Mouse (Mus musculus) right cerebral cortex, postnatal 10 days (tissue): ENCODE data around the gene Gm10837.

Source experiments
- DNase-seq, 2 experiments: peaks; one replicate each; pipeline ENCODE4 v3.0.0; 2021; ENCODE audit warnings: low spot score in 2 of 2

The Gm10837 gene

DNA sequence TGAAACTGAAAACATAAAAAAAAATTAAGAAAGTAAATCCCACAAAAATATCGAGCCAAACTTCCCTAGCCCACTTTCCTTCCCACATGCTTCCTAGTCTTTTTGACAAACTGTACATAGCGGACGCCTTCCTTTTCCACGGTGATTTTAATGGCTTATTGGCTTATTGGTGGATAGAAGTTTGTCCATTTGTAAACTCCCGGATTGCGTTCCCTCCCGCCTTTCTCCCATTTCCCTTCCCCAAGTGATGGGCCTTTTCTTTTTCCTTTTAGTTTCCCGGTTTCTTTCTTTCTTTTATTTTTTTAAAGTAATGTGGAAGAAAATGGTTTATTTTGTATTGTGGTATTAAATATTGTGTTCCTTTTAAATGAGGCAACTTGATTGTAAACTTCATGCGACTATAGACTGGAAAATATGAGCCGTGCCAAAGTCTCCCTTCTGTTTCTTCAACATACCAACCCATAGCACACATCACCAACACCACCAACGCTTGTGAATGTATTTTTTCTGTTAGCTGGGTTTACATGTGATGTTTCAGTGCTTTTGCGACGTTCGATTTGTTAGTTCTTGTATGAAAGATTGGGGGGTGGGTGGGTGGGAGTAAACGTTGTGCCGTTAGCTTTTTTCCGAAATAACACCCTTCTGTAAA is 10.8 kb upstream of the Gm10837 start:
- DNase-seq, result no peak

DNA sequence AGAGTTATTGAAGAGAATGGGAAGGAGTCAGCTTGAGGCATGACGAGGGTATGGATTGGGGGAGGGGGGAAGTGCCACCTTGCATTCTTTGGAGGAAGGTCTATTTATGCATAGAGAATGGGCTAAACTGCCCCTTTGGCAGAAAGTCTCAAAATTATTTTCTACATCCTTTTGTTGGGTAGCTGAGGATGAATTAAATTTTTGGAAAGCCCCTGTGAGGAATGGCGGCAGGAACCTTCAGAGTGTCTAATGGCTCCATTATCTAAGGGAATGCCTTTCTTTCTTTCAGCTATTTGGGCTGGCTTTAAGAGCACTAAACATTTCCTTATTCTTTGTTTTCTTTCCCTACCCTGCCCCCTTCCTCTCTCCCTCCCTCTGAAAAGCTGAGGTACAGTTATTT is 10.0 kb upstream of the Gm10837 start:
- DNase-seq, result no peak

DNA sequence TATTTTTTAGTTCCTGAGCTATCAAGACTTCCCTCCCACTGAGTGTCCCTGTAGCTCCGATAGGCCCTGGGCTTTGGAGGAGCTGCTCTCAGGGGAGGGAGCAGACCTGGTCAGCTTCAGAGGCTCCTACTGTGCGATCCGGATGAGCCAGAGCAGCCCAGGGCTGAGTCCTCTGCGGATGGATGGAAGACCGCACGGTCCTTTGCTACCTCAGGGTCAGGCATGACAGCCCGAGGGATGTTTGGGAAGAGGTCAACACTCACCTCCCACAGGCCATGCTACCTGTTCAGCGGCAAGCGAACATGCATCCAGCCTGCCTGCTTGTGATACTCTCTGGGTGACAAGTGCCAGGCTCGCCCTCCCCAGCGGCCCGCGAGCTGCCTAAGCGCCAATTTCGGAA is 9.2 kb upstream of the Gm10837 start:
- no peak for DNase-seq

DNA sequence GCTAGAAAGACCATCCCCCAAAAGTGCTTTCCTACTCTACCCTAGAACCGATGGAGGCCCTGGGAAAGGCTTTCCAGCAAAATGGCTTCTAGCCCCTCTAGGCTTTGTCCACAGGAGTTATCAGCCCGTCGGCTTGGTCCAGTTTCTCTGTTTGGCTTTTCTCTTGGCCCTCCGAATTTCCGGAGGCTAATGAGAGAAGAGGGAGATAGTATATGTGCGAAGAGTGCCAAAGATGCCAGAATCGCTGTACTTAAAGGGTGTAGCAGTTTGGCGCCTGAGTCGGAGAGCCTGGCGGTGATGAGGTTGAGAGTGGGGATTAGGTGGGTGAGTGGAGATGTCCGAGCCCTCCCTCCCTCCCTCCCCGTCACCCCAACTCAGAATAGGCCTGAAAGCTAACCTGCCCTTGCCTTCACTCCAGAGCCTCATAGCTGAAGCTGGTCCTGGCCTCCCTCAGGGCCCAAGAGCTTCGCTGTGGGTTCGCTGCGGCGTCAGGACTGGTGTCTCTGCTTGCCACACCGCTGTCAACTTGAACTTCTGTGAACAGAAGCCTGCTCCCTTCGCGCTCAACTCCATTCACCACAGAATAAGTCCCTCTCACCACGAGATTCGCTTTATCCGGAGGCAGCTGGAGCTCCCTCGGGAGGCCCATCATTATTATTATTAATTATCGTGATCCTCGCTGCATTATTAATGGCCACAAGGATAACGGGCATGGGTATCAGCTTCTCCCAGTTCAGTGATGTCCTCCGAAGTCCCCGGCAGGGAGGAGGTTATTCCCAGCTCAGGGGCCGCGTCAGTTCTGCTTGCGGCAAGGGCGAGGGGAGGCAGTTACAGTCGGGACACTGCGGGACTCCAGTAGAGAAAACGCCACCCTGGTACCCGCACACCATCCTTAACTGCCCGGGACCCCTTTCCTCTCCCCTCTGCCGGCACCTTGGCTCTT is 8.0 kb upstream of the Gm10837 start:
- DNase-seq, result no peak

DNA sequence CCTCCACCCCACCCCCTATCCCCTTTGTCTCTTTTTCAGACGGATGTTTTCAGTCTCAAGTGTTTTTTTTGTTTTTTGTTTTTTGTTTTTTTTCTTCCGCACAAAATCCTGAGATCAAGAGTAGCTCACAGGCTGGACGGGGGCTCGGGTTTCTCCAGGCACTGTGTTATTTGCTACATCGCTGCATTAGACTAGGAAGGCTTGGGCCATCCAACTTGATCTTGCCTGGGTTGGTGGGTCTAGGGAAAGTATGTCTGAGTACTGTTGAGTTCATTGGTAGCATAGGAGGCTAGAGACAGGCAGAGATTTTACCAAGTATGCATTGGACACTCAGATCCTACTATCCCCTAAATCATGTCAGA is 7.4 kb upstream of the Gm10837 start:
- DNase-seq, result no peak

DNA sequence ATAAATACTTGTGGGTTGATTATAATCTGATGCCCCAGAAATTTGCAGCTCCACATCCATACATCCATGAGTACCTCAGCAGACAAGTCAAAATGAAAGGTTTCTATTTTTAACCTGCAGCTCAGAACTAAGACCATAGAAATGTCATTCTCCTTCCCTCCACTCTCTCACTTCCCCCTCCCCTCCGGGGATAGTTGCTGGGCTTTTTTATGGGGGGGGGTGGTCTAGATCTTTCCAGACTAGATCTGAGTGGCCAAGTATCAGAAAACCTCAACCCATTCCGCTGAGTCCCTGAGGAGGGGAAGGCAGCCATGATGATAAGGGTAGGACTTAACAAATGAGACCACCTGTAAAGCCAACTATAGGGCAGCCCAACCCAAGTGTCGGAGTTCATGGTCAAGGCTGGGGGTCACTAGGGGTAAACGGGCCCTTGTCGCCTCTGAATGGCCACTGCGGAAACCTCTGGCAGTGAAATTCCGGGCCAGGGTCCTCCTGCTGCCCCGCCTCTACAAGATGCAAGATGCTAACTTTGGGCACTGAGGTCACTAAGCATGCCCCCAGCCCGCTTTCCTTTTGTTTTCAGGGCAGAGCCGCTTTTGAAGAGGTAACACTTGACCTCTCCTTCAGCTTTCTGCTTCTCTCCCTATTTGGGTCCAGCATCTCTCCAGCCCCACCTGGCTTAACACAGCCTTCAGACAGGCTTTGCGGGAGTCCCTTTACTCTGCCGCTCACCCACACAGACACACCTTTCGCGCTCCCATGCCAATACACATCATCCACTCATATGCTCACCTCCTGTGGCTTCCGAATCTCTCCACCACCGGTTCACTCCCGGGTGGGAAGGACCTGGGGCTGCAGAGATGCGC is 6.6 kb upstream of the Gm10837 start:
- no peak for DNase-seq

DNA sequence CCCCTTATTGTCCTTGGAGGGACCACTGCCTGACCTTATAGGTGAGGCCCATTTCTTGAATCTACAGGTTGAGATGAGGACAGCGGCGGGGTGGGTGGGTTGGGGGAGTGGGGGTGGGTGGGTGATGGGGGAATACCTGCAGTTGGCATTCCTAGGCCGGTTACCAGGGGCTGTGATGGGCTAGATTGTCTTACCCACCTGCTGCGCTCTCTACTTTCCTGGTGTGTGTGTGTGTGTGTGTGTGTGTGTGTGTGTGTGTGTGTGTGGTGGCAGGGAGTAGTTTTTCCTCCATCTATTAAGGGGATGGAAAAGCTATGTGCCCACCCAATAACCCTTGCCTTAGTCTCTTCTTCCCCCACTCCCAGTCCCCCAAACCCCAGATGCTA is 5.9 kb upstream of the Gm10837 start:
- DNase-seq, result no peak

DNA sequence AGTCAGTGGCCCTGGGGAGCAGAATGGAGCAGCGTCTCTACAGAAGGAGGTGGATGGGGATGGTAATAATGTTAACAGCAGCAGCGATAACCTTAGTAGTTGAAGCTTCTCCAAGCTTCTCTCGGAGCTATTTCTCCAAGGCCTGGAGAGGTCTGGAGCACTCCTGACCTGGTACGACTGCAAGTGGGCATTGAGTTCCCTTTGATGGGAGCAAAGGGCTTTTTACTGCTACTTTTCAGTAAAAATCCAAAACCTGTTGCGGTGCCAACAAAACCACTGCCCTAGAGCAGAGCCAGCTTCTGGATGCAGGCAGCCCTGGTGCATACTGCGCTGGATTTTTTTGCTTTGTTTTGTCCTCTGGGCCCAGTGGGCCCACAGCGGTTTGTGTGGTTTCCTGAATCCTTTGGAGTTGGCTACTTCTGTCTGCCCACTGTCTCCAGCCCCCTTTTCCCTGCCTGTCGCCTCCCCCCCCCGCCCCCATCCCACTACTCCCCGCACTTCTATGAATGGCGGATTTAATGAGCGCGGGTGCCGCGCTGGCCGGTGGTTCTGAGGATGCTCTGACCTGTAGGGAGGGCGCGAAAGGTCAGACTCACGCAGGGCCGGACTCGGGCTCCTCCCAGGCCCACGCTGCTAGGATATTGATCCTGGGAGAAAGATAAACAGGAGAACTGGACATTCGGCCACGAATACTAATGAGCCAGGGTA is 5.4 kb upstream of the Gm10837 start:
- DNase-seq, result no peak

DNA sequence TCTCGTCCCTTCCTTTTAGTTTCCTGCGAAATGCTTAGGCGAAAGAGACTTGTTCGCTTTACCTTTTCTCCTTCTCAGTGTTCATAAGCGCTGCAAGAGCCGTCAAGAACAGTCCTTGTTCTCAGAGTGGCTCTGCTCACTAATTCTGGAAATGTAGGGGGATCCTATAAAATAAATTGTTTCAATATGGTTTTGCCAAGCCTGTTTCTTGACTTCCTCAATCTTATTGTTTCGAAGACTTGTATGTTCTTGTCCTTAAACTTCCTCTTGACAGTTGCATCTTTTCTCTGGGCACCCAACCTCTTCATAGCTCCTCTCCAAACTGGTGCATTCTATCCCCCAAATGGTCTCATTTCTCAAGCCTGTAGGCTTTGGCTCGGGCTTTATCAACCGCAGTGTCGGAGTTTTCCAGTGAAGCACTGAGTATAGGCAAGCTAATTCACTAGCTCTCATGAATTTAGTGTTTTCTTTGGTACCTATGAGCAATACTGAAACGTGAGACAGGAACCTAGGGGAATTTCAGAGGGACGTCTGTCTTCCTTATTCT is 4.7 kb upstream of the Gm10837 start:
- DNase-seq, result no peak

DNA sequence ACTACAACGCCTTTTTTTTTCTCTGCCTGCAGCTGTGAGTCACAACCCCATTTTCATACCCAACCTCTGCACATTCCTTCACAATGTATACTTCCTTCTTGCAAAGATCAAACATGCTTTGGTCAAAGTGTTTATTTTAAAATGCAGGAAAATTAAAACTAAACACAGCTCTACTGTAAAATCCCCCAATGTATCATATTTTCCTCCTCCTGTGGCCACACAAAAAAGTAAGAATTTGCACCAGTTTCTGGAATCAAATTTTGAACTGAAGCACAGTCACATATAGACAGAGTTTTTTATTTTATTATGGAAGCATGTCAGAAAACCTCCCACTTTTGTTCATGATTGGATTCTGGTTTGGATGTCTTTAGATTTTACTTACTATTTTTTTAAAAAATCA is 3.8 kb upstream of the Gm10837 start:
- DNase-seq, result no peak

DNA sequence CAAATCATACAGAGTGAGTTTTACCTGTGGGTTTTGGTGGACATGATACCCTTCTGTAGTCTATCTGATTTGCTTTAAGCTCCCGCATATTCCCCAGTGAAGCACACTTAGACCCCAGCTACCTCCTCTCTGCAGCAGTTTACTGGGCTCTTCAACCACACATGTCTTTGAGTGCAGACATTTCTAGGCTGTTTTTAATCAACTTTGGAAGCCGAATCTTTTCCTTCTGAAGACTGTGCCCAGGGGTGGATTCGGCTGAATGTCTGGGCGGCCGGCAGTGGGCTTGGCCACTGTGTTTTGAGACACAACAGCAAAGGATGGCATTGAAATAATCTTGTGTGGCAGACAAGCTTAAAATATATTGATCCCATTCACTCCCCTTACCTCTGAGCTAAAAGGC is 3.0 kb upstream of the Gm10837 start:
- DNase-seq, result no peak

DNA sequence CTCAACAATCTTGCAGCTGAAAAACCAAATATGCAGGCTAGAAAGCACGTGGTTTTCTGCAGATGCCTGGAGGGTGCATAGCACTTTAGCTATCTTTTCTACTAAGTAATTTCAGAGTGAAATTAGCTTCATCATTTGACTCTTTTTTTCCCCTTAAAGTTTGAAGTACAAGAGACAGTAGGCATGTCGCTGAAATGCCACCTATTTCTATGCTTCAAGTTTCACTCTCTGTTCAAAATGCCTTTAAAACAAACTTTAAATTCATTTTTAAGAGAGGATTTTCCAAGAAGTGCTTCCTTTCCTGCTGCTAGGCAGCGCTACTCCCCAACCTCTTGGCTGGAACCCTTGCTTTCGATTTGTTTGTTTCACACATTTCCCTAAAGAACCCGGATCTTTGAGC is 1.3 kb upstream of the Gm10837 start:
- no peak for DNase-seq

DNA sequence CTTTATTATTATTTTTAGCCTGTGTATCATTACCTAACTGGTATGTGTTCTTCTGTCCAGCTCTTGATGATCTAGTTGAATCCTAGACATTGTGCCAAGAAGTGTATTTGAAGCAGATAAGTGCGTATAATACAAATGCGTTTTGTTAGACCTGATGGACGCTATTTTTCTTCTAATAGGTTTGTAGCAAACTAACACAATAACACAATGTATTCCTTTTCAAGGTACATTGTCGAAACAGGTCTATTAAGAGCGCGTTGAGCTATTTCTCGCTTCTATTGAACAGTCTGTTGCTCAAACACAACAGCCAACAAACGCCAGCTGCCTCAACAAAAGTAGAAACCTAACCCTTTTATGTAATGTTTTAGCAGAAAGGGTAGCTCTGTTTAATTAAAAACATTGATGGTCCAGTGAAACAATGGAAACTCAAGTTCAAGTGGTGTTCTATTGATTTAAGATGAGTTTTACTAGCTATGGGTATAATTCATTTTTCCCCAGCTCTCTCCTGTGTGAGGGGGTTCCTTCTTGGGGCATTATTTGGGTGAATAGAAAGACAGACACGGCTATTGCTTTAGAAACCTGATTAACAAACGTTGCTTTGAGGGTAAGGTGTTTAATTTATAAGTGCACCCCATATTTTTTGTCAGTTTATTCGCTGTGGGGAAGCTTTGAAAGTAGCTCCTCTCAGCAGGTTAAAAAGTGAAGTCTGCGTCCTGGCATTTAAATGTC is 536 bp upstream of the Gm10837 start:
- DNase-seq, result no peak

DNA sequence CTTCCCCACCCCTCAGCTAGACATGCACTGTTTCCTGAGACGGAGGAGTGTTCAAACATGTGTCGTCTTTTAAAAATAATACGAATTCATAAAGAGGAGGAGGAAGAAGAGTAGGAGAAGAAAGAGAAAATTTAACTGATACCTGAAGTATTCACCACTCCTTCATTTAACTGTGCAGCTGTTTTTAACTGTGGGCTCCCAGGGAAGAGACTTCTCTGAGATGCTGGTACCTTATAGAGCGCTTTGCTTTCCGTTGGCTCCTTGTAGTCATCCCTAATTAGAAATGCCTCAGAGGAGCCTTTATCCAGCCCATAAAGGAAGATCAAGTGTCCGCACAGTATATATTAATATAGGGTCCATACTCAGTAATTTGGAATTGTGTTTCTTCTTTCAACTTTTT is 1.1 kb downstream of the Gm10837 start:
- no peak for DNase-seq

DNA sequence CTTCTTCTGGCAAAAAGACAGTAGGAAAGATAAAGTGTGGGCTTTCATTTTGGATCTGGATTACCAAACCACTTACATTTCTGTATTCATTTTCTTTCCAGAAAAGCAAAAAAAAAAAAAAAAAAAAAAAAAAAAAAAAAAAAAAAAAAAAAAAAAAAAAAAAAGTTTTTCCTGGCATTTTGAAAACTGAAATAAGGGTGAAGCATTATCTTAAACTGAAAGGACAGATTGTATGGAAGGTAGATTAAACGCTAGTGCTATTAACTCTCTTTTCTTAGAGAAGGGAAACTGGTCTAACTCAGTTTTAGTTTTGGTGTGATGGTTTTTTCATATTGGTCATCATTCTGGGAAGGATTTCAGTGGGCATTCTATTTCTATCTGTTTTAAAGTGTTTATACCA is 1.6 kb downstream of the Gm10837 start:
- DNase-seq, result no peak

DNA sequence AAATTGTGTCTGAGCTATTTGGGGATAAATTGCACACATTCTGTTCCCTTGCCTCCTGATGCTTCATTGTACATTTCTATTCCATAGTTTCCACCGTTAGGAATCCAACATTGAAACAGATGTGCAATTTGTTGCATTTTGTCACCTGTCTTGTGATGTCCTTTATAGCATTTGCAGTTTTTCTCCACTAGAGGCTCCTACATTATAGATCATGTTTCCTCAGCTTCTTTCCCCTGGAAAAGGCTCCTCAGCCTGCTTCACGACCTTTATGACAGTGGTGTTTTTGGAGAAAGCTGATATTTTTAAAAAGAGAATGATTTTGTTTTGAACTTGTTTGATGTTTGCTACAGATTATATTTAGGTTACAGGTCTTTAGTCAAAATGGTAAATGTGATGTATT is 18.7 kb downstream of the Gm10837 start:
- DNase-seq, result no peak

DNA sequence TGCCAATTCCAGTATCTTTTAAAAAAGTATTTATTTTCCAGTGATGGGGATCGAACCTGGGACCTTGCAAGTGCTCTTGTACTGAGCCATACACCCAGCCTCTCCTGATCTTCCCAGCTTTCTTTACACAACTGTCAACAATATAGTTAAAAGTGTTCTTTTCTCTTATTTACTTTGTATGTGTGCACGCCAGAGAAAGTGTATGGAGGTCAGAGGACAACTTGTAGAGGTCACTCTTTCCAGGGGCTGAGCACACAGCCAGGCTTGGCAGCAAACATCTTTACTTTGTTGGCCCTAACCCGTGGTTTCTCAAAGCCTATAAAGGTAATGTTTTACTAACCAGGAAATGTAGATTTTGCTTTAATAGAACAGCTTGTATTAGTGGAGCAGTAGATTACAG is 21.1 kb downstream of the Gm10837 start:
- DNase-seq, result no peak

DNA sequence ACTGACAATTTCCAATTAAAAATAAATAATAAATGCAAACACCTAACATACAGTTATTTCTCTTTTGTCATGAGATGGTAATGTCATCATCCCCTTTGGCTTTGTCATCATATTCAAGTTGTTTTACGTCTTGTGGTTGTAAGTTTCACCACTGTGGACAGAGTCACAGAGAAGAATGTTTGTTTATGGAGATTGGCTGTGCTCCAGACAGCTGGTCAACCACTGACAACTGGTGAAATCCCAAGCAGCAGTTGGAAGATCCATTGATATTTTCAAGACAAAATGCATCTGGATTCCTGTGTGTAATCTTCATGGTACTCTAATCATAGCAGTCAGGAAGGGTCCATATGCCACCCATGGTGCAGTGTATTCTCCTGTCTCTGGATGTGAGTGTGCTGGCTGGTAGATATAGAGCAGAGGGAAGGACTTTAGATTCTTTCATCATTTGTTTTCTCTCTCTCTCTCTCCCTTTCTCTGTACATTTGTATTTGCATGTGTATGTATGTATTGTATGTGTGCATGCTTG is 23.2 kb downstream of the Gm10837 start:
- DNase-seq, result no peak

DNA sequence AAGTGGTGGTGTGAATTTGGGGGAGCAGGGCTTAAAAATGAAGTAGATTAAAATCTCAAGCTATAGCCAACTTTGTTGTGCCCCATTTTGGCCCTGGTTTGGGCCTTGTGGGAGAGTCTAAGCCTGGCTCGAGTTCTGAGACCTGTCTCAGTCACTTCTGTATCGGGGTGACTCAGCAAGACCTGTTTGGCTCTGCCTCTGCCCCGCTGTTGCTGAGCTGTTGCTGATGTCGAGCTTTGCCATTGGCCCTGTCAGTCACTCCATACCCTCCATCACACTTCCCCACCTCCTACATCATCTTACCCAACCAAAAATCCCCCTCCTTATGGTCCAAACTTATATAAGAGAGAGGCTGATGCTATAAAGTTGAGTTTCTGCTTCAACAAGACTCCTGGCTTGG is 38.1 kb downstream of the Gm10837 start:
- DNase-seq, result no peak

DNA sequence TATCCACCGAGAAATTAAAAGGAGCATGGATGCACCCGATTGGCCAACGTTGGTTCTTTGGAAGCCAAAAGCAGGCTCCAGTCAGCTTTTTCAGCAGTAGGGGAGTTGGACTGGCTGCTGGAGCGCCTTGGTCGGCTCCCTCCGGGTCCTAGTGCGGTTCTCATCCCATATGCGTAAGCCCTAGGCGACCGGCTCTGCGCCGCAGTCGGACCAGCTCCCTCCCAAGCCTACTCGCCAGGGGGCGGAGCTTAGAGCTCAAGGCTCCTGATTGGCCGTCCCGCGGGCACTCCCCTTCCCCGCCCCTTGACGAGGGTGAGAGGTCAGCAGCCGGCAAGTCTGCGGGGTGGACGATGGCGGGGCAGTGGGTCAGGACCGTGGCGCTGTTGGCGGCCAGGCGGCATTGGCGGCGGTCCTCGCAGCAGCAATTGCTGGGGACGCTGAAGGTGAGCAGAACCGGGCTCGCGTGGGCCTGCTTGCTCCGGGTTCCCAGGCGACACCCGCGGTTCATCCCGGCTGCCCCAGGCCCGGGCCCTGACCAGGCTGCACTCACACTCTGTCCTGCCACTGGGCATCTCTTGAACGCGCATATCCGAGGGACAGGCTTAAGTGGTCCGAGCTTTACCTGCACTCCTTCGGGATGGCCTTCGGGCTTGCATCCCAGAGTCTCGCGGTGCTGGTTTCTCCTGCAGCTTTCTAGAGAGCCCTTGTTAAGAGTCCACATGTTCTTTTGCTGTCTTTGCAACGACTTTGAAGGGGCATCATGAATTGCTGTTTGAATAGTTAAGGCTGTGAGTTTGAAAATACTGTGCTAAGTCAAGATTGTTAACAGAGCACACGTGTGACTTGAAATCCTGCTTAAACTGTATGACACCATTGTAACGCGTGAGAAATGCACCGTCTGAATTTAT is 43.9 kb downstream of the Gm10837 start, which contains the start of gene Pcca:
Gene Pcca, plus strand, starts transcription at position 308 of the 908 bp plus-strand sequence.
- peak; percentile 97 to 98 for DNase-seq
